ENCODE assay signal across 20 mouse cellular contexts in genomic region chr1:51580074-51580473, GRCm38 (mm10).
DNase-seq lines count a peak whose midpoint lies in the region; ATAC-seq and TF ChIP-seq lines count a peak whose summit lies in the region.
"Had no signal": no experiment of that assay in that cellular context is flagged by ENCODE, and none has a peak within 500 bp of the region (broad histone marks: within the 10 kb centered on the region; RNA-seq: fewer than 3 reads in every experiment).

No protein-coding gene starts in this region.

- TF ChIP-seq POLR2A in thymus, adult 2 months (IDR thresholded peaks at IDR 0.05; ENCODE audit: control insufficient read depth, extremely low read depth, insufficient read depth, low read length, poor library complexity): no peak

- no peak overlapping the region for H3K4me3 ChIP-seq in hindbrain, embryonic 11.5 days (ENCODE audit: low read depth, low read length)
- no peak overlapping the region for H3K4me3 ChIP-seq in hindbrain, embryonic 12.5 days
- no peak overlapping the region for H3K4me3 ChIP-seq in thymus, adult 2 months (ENCODE audit: control insufficient read depth, insufficient read depth, low read length)
- H3K4me3 ChIP-seq: embryonic facial prominence, embryonic 15.5 days; heart, embryonic 10.5 days; hindbrain, embryonic 13.5 days; limb, embryonic 15.5 days; stomach, embryonic 15.5 days had no signal

- ATAC-seq in hindbrain, embryonic 11.5 days (ENCODE audit: low FRiP score): no peak
- ATAC-seq in hindbrain, embryonic 12.5 days (ENCODE audit: low FRiP score): no peak
- peak; percentile 52 for ATAC-seq in megakaryocyte, adult 5-6 weeks (ENCODE audit: poor library complexity, severe bottlenecking)
- ATAC-seq: inflammation-experienced regulatory T-cells, adult 6 months had no signal

- no peak overlapping the region for H3K4me2 ChIP-seq in hindbrain, embryonic 11.5 days (replicated peaks; ENCODE audit: low read depth, low read length)
- no peak overlapping the region for H3K4me2 ChIP-seq in hindbrain, embryonic 12.5 days (replicated peaks)
- H3K4me2 ChIP-seq: embryonic facial prominence, embryonic 15.5 days; hindbrain, embryonic 13.5 days; limb, embryonic 15.5 days; stomach, embryonic 15.5 days had no signal

- no peak overlapping the region for H3K9ac ChIP-seq in hindbrain, embryonic 11.5 days (ENCODE audit: low read depth, low read length)
- no peak overlapping the region for H3K9ac ChIP-seq in hindbrain, embryonic 12.5 days
- H3K9ac ChIP-seq: embryonic facial prominence, embryonic 15.5 days; hindbrain, embryonic 13.5 days; limb, embryonic 15.5 days; stomach, embryonic 15.5 days had no signal

- no peaks in the 10 kb centered on the region for H3K36me3 ChIP-seq in hindbrain, embryonic 11.5 days (ENCODE audit: control insufficient read depth, insufficient read depth, low read length)
- no peaks in the 10 kb centered on the region for H3K36me3 ChIP-seq in hindbrain, embryonic 12.5 days
- H3K36me3 ChIP-seq in thymus, adult 2 months (ENCODE audit: control insufficient read depth, insufficient read depth, low read length): no peaks in the 10 kb centered on the region
- H3K36me3 ChIP-seq: embryonic facial prominence, embryonic 15.5 days; heart, embryonic 10.5 days; hindbrain, embryonic 13.5 days; limb, embryonic 15.5 days; stomach, embryonic 15.5 days had no signal

- WGBS in hindbrain, embryonic 11.5 days: 23% methylated on average over 7 of the region's 7 CpGs
- 23% methylated on average over 7 of the region's 7 CpGs for WGBS in hindbrain, embryonic 12.5 days
- WGBS in thymus, adult 2 months: 41% methylated on average over 7 of the region's 7 CpGs

- H3K27me3 ChIP-seq in hindbrain, embryonic 11.5 days (ENCODE audit: control insufficient read depth, insufficient read depth, low read length): no peaks in the 10 kb centered on the region
- no peaks in the 10 kb centered on the region for H3K27me3 ChIP-seq in hindbrain, embryonic 12.5 days
- H3K27me3 ChIP-seq in thymus, adult 2 months (ENCODE audit: control insufficient read depth, insufficient read depth, low read length): no peaks in the 10 kb centered on the region
- H3K27me3 ChIP-seq: embryonic facial prominence, embryonic 15.5 days; hindbrain, embryonic 13.5 days; limb, embryonic 15.5 days; stomach, embryonic 15.5 days had no signal

- no peak for TF ChIP-seq CTCF in thymus, adult 2 months (IDR thresholded peaks at IDR 0.05; ENCODE audit: borderline replicate concordance, control insufficient read depth, extremely low read depth, insufficient read depth, low read length, poor library complexity)

- no peaks in the 10 kb centered on the region for H3K9me3 ChIP-seq in hindbrain, embryonic 11.5 days (ENCODE audit: control insufficient read depth, low read length)
- no peaks in the 10 kb centered on the region for H3K9me3 ChIP-seq in hindbrain, embryonic 12.5 days (replicated peaks)
- H3K9me3 ChIP-seq: embryonic facial prominence, embryonic 15.5 days; heart, embryonic 10.5 days; hindbrain, embryonic 13.5 days; limb, embryonic 15.5 days; stomach, embryonic 15.5 days had no signal

- peak; percentile 18 for DNase-seq in hindbrain, embryonic 11.5 days (ENCODE audit: low spot score)
- DNase-seq in thymus, adult 2 months: no peak
- no peak for DNase-seq in thymus, postnatal 25 days
- no peak for DNase-seq in kidney, adult 9 months
- no peak for DNase-seq in cerebellum, postnatal 10 days
- no peak for DNase-seq in adrenal gland, postnatal 36 days
- DNase-seq: cerebellum, postnatal 25 days; heart, postnatal 10 days; kidney, adult 2 months; kidney, postnatal 14 days; lung, postnatal 14 days; thymus, adult 18-20 months had no signal

- H3K4me1 ChIP-seq in hindbrain, embryonic 11.5 days (replicated peaks; ENCODE audit: control insufficient read depth, insufficient read depth, low read length): no peaks in the 10 kb centered on the region
- peaks cover 3% of the 10 kb centered on the region; the same call in 1 of the 2 replicates for H3K4me1 ChIP-seq in hindbrain, embryonic 12.5 days
- peaks cover 18% of the 10 kb centered on the region for H3K4me1 ChIP-seq in thymus, adult 2 months (replicated peaks; ENCODE audit: control insufficient read depth, insufficient read depth, low read length)
- H3K4me1 ChIP-seq: embryonic facial prominence, embryonic 15.5 days; hindbrain, embryonic 13.5 days; limb, embryonic 15.5 days; stomach, embryonic 15.5 days had no signal

- H3K27ac ChIP-seq in hindbrain, embryonic 11.5 days (ENCODE audit: low read depth, low read length): no peak overlapping the region
- no peak overlapping the region for H3K27ac ChIP-seq in hindbrain, embryonic 12.5 days
- peak overlapping the region; percentile 21; the same call in 1 of the 2 replicates for H3K27ac ChIP-seq in thymus, adult 2 months (ENCODE audit: control insufficient read depth, insufficient read depth, low read length)
- H3K27ac ChIP-seq: embryonic facial prominence, embryonic 15.5 days; heart, embryonic 10.5 days; hindbrain, embryonic 13.5 days; limb, embryonic 15.5 days; stomach, embryonic 15.5 days had no signal
